Mouse (Mus musculus): ENCODE measurements around the gene App. TPM values are rescaled to one million over a fixed set of nuclear protein-coding genes. Genes with fewer than 3 reads are reported as not detected.

The App gene
- polyA plus RNA-seq (2017; shearing (Covaris generic)) = 2.1 TPM

DNA sequence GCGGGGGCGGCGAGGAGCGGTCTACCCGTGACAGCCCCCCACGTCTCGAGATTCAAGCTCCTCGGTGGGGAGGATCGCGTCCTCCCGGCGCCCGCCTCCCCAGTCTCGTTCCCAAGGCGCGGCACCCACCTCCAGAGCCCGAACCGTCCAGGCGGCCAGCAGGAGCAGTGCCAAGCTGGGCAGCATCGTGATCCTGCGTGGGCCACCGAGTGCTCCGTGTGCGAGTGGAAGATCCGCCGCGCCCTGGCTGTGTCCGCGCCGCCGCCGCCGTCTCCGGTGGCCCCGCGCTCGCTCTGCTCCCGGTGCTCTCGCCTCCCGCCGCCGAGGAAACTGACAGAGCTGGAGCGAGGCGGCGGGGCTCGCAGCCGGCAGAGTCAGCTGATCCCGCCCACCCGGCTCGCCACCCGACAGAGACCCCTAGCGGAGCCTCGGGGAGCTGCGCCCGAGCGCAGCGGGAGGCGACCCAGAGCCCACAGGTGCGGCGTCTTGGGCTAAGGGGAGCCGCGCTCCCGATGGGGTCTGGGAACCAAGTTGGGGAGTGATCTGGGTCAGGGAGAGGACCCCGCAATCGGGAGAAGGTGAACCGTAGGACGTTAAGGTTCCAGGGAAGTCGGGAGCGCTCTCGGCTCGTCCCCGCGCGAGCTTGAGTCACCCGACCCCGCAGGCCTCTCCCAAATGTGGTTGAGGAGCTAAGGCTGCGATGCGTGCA, at the start of gene App:
TSS of gene App (minus strand) at position 394 of the 709 bp plus-strand sequence.

All from inflammation-experienced regulatory T-cells, adult 16 weeks (primary cell).